Mouse (Mus musculus) MEL (cell line): ENCODE measurements around the gene Adamts10. TPM values are rescaled to one million over a fixed set of nuclear protein-coding genes. Genes with fewer than 3 reads are reported as not detected.

Experiments used
- DNase-seq: peaks from one replicate; pipeline ENCODE4 v3.0.0; 2011; ENCODE audit warnings: low read depth, low spot score
- H3K27ac ChIP-seq: 2 replicates; pipeline ENCODE4 v1.5.1; 2012; ENCODE audit warnings: low read depth, mild to moderate bottlenecking, control low read depth, low read length, moderate library complexity; ENCODE audit not compliant: control insufficient read depth
- H3K27me3 ChIP-seq, 2 experiments: fragments of 150-350 bp in 1 of 2; sonication (generic) in 1 of 2; 2 replicates each; pipeline ENCODE4 v1.6.1; 2012; ENCODE audit warnings: low read length in 2 of 2, mild to moderate bottlenecking in 2 of 2, improper control_type of control experiment in 1 of 2, moderate library complexity in 1 of 2; ENCODE audit not compliant: insufficient read depth in 2 of 2, control insufficient read depth in 1 of 2
- H3K36me3 ChIP-seq, 2 experiments: 2 replicates each; pipeline ENCODE4 v1.6.1; 2012 to 2014; ENCODE audit warnings: low read length in 2 of 2, improper control_type of control experiment in 1 of 2, inconsistent platforms in 1 of 2, mild to moderate bottlenecking in 1 of 2; ENCODE audit not compliant: insufficient read depth in 2 of 2, control insufficient read depth in 1 of 2
- H3K4me1 ChIP-seq, 2 experiments: fragments of 150-350 bp in 1 of 2; sonication (generic) in 1 of 2; 2 replicates each; pipeline ENCODE4 v1.6.1; 2012; ENCODE audit warnings: low read length in 2 of 2, improper control_type of control experiment in 1 of 2, mild to moderate bottlenecking in 1 of 2; ENCODE audit not compliant: insufficient read depth in 2 of 2, control insufficient read depth in 1 of 2
- H3K4me3 ChIP-seq, 2 experiments: fragments of 150-350 bp in 1 of 2; sonication (generic) in 1 of 2; 2 replicates each; pipeline ENCODE4 v1.5.1; 2012; ENCODE audit warnings: low read depth in 2 of 2, low read length in 2 of 2, mild to moderate bottlenecking in 2 of 2, moderate library complexity in 2 of 2, control low read depth in 1 of 2, improper control_type of control experiment in 1 of 2; ENCODE audit not compliant: control insufficient read depth in 1 of 2, insufficient read depth in 1 of 2
- H3K79me2 ChIP-seq: 2 replicates; pipeline ENCODE4 v1.6.1; 2012; ENCODE audit warnings: mild to moderate bottlenecking, low read length, moderate library complexity; ENCODE audit not compliant: control insufficient read depth, poor library complexity, insufficient read depth
- H3K9ac ChIP-seq: 2 replicates; pipeline ENCODE4 v1.6.1; 2012; ENCODE audit warnings: low read depth, mild to moderate bottlenecking, control low read depth, low read length, moderate library complexity; ENCODE audit not compliant: control insufficient read depth, poor library complexity, severe bottlenecking
- H3K9me3 ChIP-seq: fragments of 150-350 bp; sonication (generic); replicated peaks from 2 replicates; pipeline ENCODE4 v1.6.1; 2012; ENCODE audit warnings: mild to moderate bottlenecking, low read length, improper control_type of control experiment, moderate library complexity; ENCODE audit not compliant: insufficient read depth
- BHLHE40 ChIP-seq: IDR thresholded peaks from 2 replicates; pipeline ENCODE4 v1.6.1; 2012; ENCODE audit warnings: low read depth, mild to moderate bottlenecking, inconsistent platforms, low read length, improper control_type of control experiment, borderline replicate concordance
- CHD1 ChIP-seq: IDR thresholded peaks from 2 replicates; pipeline ENCODE4 v1.6.1; 2012; ENCODE audit warnings: low read depth, mild to moderate bottlenecking, inconsistent platforms, low read length, improper control_type of control experiment
- CHD2 ChIP-seq: IDR thresholded peaks from 2 replicates; pipeline ENCODE4 v1.6.1; 2011; ENCODE audit warnings: low read length, improper control_type of control experiment
- ETS1 ChIP-seq: IDR thresholded peaks from 2 replicates; pipeline ENCODE4 v1.6.1; 2012; ENCODE audit warnings: low read depth, mild to moderate bottlenecking, inconsistent platforms, low read length, improper control_type of control experiment, moderate library complexity
- GATA1 ChIP-seq: IDR thresholded peaks from 2 replicates; pipeline ENCODE4 v1.6.1; 2011; ENCODE audit warnings: low read depth, low read length, improper control_type of control experiment
- JUND ChIP-seq: IDR thresholded peaks from 2 replicates; pipeline ENCODE4 v1.6.1; 2011; ENCODE audit warnings: low read depth, mild to moderate bottlenecking, improper control_type of control experiment, low read length
- MAX ChIP-seq: IDR thresholded peaks from 2 replicates; pipeline ENCODE4 v1.6.1; 2011; ENCODE audit warnings: low read length, improper control_type of control experiment
- MAZ ChIP-seq: IDR thresholded peaks from 2 replicates; pipeline ENCODE4 v1.6.1; 2012; ENCODE audit warnings: low read depth, mild to moderate bottlenecking, inconsistent platforms, low read length, improper control_type of control experiment
- MEF2A ChIP-seq: IDR thresholded peaks from 2 replicates; pipeline ENCODE4 v1.6.1; 2014; ENCODE audit warnings: low read depth, mild to moderate bottlenecking, inconsistent platforms, low read length, improper control_type of control experiment; ENCODE audit not compliant: poor library complexity, insufficient replicate concordance, severe bottlenecking; ENCODE audit errors: extremely low read depth
- MXI1 ChIP-seq: IDR thresholded peaks from 2 replicates; pipeline ENCODE4 v1.6.1; 2011; ENCODE audit warnings: mild to moderate bottlenecking, low read depth, low read length, improper control_type of control experiment
- MYB ChIP-seq: IDR thresholded peaks from 2 replicates; pipeline ENCODE4 v1.6.1; 2011; ENCODE audit warnings: mild to moderate bottlenecking, low read depth, low read length, improper control_type of control experiment
- MYC ChIP-seq: IDR thresholded peaks from 2 replicates; pipeline ENCODE4 v1.6.1; 2011; ENCODE audit warnings: low read depth, mild to moderate bottlenecking, low read length, improper control_type of control experiment, moderate library complexity
- NELFE ChIP-seq: IDR thresholded peaks from 2 replicates; pipeline ENCODE4 v1.6.1; 2011; ENCODE audit warnings: low read depth, low read length, improper control_type of control experiment
- NRF1 ChIP-seq: IDR thresholded peaks from 2 replicates; pipeline ENCODE4 v1.6.1; 2014; ENCODE audit warnings: low read depth, mild to moderate bottlenecking, inconsistent platforms, low read length, improper control_type of control experiment, moderate library complexity; ENCODE audit not compliant: poor library complexity, insufficient read depth, severe bottlenecking
- POLR2AphosphoS2 ChIP-seq: IDR thresholded peaks from 2 replicates; pipeline ENCODE4 v1.6.1; 2011; ENCODE audit warnings: low read length, improper control_type of control experiment
- POLR2AphosphoS5 ChIP-seq: IDR thresholded peaks from 2 replicates; pipeline ENCODE4 v1.6.1; 2012; ENCODE audit warnings: low read depth, borderline replicate concordance, mild to moderate bottlenecking, inconsistent platforms, low read length, moderate library complexity, mixed read lengths
- RAD21 ChIP-seq: IDR thresholded peaks from 2 replicates; pipeline ENCODE4 v1.6.1; 2011; ENCODE audit warnings: mild to moderate bottlenecking, low read depth, low read length, improper control_type of control experiment
- RCOR1 ChIP-seq: IDR thresholded peaks from 2 replicates; pipeline ENCODE4 v1.6.1; 2012; ENCODE audit warnings: low read depth, mild to moderate bottlenecking, inconsistent platforms, low read length, improper control_type of control experiment
- SIN3A ChIP-seq: IDR thresholded peaks from 2 replicates; pipeline ENCODE4 v1.6.1; 2012; ENCODE audit warnings: low read length, improper control_type of control experiment, inconsistent platforms
- SMC3 ChIP-seq: IDR thresholded peaks from 2 replicates; pipeline ENCODE4 v1.6.1; 2011; ENCODE audit warnings: low read depth, low read length, improper control_type of control experiment
- TAL1 ChIP-seq: IDR thresholded peaks from 2 replicates; pipeline ENCODE4 v1.6.1; 2012; ENCODE audit warnings: mild to moderate bottlenecking, inconsistent platforms, low read length, moderate library complexity, mixed read lengths
- TCF12 ChIP-seq: IDR thresholded peaks from 2 replicates; pipeline ENCODE4 v1.6.1; 2014; ENCODE audit warnings: low read depth, mild to moderate bottlenecking, inconsistent platforms, low read length, improper control_type of control experiment, moderate library complexity
- USF2 ChIP-seq, 2 experiments: IDR thresholded peaks; 2 replicates each; pipeline ENCODE4 v1.6.1; 2011 to 2012; ENCODE audit warnings: improper control_type of control experiment in 2 of 2, low read length in 2 of 2, borderline replicate concordance in 1 of 2, inconsistent platforms in 1 of 2, low read depth in 1 of 2, mild to moderate bottlenecking in 1 of 2; ENCODE audit not compliant: insufficient read depth in 1 of 2
- ZKSCAN1 ChIP-seq: IDR thresholded peaks from 2 replicates; pipeline ENCODE4 v1.6.1; 2012; ENCODE audit warnings: low read depth, mild to moderate bottlenecking, inconsistent platforms, low read length, improper control_type of control experiment, moderate library complexity
- ZNF384 ChIP-seq: IDR thresholded peaks from 2 replicates; pipeline ENCODE4 v1.6.1; 2012; ENCODE audit warnings: low read depth, mild to moderate bottlenecking, inconsistent platforms, low read length, improper control_type of control experiment
- polyA plus RNA-seq, 2 experiments: library from polyadenylated mRNA; stranded (reverse) in 1 of 2; unstranded in 1 of 2; fragments of >175 nt in 1 of 2; fragments of >200 nt in 1 of 2; gene quantifications; 2 replicates each; pipeline versions ENCODE4 v1.2.1 to v1.2.4; 2012; ENCODE audit warnings: low replicate concordance in 2 of 2, low read depth in 1 of 2; ENCODE audit not compliant: insufficient read length in 2 of 2, insufficient read depth in 1 of 2, missing spikeins in 1 of 2
- total RNA-seq: library from RNA; depleted of rRNA; stranded (reverse); fragments of 300-350 nt; gene quantifications from 2 replicates; pipeline ENCODE4 v1.2.3, GENCODE M21; 2012

The Adamts10 gene
- total and polyA plus RNA-seq, 3 experiments = 11.3 to 21.0 TPM; not detected in 1

GRCm38 (mm10) chr17:33600831-33601230 is 76.8 kb downstream of the Adamts10 start:
- TF ChIP-seq RAD21 (no peak), RCOR1 (no peak), MYB (no peak), NRF1 (no peak), MAX (no peak), TAL1 (no peak), TCF12 (no peak), ETS1 (no peak), MAZ (no peak), SIN3A (no peak), ZNF384 (no peak), CHD1 (no peak), MEF2A (no peak), CHD2 (no peak)
- Histone ChIP-seq H3K36me3 (no peaks in the 10 kb centered on the region), H3K27me3 (peaks cover 0 to 4% of the 10 kb centered on the region in 2 experiments; a peak in 3 of 4 replicates), H3K9me3 (no peaks in the 10 kb centered on the region), H3K9ac (no peak overlapping the region), H3K4me3 (no peak overlapping the region), H3K4me1 (no peaks in the 10 kb centered on the region), H3K27ac (no peak overlapping the region), H3K79me2 (no peaks in the 10 kb centered on the region)
- DNase-seq = no peak

GRCm38 (mm10) chr17:33601947-33602346 is 77.9 kb downstream of the Adamts10 start:
- no peaks in the 10 kb centered on the region for H3K36me3 ChIP-seq
- H3K9ac ChIP-seq = no peak overlapping the region
- H3K9me3 ChIP-seq = no peaks in the 10 kb centered on the region
- no peaks in the 10 kb centered on the region for H3K79me2 ChIP-seq
- H3K27ac ChIP-seq = no peak overlapping the region
- no peak overlapping the region for H3K4me3 ChIP-seq
- peaks cover 0 to 4% of the 10 kb centered on the region in 2 experiments; a peak in 3 of 4 replicates for H3K27me3 ChIP-seq
- DNase-seq = no peak
- H3K4me1 ChIP-seq = no peaks in the 10 kb centered on the region
- no peak for TF ChIP-seq MEF2A
- TF ChIP-seq NRF1 = no peak
- no peak for TF ChIP-seq GATA1
- TF ChIP-seq TCF12 = no peak
- no peak for TF ChIP-seq USF2 (IDR thresholded peaks at IDR 0.05; ENCODE audit: borderline replicate concordance in 1 of 2, insufficient read depth in 1 of 2, low read depth in 1 of 2, low read length in 2 of 2)
- TF ChIP-seq BHLHE40 = no peak
- TF ChIP-seq ZKSCAN1 = no peak
- no peak for TF ChIP-seq SMC3
- no peak for TF ChIP-seq POLR2AphosphoS2
- TF ChIP-seq MAX = no peak
- no peak for TF ChIP-seq JUND
- no peak for TF ChIP-seq SIN3A
- TF ChIP-seq MYC = no peak
- TF ChIP-seq MXI1 = no peak
- TF ChIP-seq NELFE = no peak
- no peak for TF ChIP-seq POLR2AphosphoS5
